Mouse (Mus musculus) heart, postnatal 4 days (tissue): ENCODE results near the gene Ppp1r14c. TPM values are rescaled to one million over a fixed set of nuclear protein-coding genes. Genes with fewer than 3 reads are reported as not detected.
"Not testable (repeated sequence)": the region's sequence is repeated elsewhere in the genome, so short reads cannot be mapped to it uniquely, and the experiment has no call there.

ENCODE experiments used
- DNase-seq: peaks from one replicate; pipeline ENCODE4 v3.0.0; 2021
- microRNA-seq, 2 experiments: library from miRNA; unstranded; fragments of <30 nt; microRNA quantifications; one replicate each; pipeline ENCODE4 v1.2.0; 2021 to 2022
- total RNA-seq, 2 experiments: library from RNA; stranded (reverse); gene quantifications; 2 replicates each; pipeline ENCODE4 v1.2.3; 2021

Gene Ppp1r14c
- total RNA-seq, 2 experiments from 2014 or later = 269 to 291 TPM

DNA sequence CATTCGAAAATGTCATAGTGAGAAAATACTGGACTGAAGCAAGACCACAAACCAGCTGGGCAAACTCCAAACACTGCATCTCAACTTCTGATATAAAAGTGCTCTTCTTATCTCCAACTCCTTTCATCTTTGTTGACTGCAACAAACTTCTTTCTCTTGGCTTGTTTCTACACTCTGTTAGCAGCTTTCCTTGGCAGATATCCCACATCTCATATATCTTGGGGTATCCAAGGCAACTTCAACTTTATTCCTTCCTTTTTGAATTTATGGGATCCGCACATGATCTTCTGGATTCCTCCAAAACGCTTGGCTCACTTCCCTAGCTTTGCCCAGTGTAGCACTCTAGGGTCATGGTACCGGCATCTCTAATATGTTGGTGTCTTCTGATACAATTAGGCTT lies 102.7 kb downstream of the Ppp1r14c start:
- DNase-seq = no peak

DNA sequence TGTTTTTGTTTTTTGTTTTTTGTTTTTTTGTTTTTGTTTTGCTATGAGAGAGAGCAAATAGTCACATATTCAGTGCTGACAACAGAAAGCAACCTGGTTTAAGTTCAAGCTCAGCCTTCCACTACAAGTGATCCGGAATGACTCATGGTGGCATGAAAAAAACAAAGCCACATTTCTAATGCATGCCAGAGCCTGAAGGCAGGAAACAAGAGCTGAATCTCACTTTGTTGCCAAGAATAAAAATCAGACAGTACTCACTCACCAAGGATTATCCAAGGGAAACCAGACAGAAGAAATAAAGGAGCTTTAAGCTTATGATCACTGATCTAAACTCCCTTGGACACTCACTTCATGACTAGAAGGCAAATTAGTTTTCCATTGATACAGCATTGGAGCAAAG lies 110.8 kb downstream of the Ppp1r14c start:
- DNase-seq = no peak

DNA sequence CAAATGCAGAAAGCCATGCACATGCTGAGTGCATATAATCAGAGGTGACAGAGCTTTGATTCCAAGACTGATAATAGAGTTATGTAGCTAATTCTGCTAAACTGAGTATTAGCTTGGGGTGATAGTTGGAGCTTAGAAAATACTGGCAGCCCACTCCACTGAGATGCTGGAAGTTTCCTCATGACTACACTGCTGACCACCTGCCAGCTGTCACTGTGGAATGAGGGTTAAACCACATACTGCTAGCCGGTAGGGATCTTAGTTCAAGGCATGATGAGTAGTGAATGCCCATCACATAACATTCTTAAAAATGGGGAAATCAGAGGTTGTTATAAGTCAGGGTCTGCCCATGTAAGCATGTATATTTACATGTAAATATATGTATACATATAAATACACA lies 113.9 kb downstream of the Ppp1r14c start:
- DNase-seq = no peak

DNA sequence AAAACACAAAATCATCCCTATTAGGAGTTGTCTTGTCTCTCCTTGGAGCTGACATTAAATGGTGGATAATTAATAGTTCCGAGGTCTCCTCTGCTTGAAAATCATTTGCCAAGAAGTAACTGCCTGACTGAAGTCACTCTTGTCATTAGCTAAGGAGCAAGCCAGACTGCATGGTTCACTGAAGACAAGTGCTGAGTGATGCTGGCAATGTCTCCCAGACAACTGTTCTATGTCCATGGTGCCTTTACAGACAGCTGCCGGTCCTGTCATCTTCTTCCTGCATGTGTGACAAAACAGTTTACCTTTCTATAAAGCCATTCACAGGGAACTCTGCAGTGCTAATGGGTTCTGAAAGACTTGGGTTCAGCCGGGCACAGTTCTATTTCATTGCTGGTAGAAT lies 124.2 kb downstream of the Ppp1r14c start:
- DNase-seq = no peak

DNA sequence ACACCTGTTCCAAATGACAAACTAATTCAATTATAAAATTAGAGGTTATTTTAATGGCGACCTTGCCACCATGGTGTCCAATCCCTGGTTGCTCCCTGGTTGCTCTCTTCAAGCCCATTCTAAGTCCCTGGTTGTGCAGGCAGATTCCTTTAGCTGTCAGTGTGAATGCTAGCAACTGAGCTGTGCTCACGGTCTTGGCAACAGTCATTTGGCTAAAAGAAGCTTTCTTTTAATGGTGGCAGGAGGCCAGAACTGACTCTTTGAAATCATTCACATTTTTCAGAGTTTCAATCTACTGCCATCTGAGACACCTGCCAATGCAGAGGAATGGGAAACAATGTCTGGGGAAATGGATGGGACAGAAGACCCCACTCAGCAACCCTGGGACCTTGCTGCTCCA lies 130.9 kb downstream of the Ppp1r14c start:
- DNase-seq = no peak

DNA sequence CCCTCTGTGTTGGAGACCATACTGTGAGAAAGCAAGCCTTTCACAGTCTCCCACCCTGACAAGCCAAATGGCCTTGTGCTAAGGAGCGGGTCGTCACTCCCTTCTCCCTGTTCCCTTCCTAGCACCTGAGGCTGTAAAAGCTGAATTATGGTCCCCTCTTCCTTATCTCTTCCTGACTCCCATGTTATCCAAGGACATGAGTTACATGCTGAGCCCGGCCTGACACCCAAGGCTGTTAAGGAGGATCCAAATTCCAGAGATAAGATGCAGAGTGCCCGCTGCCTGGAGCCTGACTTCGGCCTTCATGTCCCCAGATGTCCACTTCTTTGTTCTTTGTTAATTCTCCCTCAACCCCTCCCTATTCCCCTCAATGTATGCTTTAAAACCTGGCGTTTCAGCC lies 135.0 kb downstream of the Ppp1r14c start:
- not testable (repeated sequence) for DNase-seq

DNA sequence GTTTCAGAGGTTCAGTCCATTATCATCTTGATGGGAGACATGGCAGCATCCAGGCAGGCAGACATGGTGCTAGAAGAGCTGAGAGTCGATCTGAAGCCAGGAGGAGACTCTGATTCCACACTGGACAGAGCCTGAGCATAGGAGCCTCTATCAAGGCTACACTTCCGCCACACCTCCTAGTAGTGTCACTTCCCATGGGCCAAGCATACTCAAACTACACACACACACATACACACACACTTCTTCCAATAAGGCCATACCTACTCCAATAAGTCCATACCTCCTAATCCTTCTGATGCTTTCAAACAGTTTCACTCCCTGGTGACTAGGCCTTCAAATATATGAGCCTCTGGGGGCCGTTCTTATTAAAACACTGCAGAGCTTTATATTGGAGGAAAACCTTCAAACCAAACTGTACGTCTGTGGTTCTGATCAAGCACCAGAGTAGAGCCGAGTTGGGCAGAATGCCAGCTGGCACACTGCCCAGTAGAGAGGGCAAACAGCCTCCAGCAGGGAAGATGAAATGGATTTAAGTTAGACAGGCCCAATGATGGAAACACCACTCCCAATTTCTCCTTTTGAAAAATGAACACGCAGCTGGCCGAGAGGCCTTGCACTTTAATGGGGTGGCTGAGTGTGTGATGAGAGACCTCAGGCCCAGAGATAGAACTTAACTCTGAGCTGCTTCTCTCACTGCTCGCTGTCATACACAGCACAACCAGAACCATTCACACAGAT lies 141.8 kb downstream of the Ppp1r14c start:
- peak; percentile 87 for DNase-seq

DNA sequence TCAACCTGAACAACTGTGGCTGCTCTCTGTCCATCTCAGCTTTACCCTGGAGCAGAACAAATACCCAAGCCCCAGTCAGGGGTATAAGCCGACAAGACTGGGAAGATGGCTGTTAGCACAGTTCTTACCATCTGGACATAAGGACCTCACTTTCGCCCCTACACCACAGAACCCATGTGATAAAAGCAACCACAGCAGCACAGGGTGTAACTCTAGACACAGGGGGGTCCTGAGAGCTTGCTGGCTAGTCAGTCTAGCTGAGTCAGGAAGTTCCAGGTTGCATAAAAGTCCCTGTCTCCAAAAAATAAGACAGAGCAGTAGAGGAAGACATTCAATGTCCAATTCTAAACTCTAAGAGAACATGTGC lies 142.3 kb downstream of the Ppp1r14c start:
- no peak for DNase-seq

DNA sequence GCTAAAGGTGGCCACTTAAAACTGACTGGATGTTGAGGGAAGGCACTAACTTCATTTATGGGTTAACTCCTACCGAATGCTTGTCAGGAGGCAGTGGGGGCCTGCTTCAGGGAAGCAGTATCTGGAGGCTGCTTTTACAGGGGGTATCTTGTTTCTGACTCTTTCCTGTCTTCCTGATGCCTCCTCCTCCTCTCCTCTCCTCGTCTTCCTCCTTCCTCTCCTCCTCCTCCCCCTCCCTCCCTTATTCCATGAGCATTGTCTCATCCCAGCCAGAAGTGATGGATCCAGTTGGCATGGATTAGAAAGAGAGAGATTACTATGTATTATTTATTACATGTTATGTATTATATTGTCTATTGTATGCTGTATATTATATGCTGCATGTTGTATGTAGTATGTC lies 142.9 kb downstream of the Ppp1r14c start:
- DNase-seq = no peak

DNA sequence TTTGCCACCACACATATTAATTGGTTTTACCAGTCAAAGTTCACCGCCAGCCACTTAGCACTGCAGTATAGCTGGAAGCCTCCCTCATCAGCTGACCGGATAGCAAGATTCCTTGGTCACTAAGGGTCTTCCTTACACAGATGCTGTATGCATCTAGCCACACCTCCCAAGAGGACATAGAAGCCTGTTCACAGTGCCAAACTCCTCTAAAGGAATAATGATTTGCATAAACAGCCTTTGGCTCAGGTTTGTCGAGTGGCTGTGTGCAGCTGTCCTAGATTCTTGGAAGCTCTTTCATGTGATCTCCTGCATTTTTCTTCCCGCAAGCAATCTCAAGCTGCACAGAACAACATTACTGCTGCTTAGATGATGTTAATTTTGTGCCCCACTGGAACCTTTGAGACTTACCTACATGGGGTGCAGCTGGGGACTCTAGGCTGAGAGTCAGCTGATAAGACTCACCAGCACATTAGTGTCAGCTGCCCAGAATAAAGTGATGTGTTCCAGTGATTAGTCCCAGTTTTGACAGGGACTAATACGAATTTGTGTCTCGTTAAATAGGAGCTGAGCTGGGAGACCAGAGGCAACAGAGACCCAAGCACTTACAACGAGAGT lies 143.9 kb downstream of the Ppp1r14c start:
- no peak for DNase-seq

DNA sequence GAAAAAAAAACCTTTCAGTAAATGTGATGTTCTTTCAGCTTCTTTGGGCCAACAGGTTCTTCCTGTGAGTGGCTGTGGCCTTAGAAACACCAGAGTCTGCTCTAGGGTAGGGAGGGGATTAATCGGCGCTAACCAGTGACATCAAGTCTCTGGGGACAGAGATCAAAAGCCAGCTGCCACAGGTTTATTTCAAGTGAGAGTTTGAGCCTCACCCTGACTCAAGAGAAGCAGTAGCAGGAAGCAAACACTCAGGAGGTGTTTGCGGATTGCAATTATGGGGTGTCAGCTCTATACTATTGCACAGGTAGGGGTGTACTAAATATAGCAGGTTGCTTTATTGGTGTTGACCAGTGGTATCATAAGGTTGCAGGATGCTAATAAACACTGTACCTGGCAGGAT lies 144.6 kb downstream of the Ppp1r14c start:
- DNase-seq = no peak

DNA sequence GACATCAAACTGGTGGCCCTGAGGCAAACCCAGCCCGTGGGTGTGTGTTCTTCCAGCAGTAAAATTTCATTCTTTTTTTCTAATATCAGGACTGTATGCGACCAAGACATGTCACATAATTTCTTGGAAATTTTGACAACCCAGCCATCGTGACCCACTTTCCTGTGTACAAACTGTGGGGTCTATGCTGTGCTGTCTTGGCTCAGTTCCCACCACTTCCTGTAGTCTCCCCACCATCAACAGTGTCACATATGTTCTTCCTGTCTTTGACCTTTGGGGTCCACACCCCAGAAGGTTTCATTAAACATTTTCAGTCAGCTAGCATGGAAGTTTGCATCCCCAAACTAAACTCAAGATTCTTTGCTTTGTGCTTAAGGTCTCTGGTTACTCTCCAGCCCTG lies 145.5 kb downstream of the Ppp1r14c start:
- DNase-seq = no peak

DNA sequence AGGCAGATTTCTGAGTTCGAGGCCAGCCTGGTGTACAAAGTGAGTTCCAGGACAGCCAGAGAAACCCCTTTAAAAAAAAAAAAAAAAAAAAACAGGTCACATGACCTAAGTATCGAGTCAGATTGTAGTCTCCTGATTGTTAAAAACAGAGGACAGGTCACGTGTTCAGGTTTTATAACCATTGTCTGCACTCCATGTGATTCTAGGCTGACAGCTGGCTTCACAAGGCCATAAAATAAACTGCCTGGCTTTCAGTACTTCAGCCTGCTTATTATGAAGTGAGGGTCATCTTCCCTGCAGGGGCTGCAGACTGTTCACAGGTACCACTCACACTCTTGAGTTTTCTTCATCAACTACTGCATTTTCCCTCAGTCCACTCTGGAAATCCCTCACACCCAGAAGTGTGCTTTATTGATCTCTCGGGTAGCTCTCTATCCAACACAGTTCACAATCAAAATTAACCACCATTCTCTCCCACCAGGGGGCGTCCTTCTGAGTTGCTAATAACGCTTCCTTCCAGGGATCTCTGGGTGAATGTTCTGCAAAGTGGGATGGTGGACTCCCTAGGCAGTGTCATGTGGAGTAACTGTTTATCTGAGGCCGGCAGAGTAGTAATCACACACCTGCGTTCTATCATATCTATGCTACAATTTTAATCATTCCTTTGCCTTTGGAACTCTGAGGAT lies 146.9 kb downstream of the Ppp1r14c start:
- DNase-seq = no peak

DNA sequence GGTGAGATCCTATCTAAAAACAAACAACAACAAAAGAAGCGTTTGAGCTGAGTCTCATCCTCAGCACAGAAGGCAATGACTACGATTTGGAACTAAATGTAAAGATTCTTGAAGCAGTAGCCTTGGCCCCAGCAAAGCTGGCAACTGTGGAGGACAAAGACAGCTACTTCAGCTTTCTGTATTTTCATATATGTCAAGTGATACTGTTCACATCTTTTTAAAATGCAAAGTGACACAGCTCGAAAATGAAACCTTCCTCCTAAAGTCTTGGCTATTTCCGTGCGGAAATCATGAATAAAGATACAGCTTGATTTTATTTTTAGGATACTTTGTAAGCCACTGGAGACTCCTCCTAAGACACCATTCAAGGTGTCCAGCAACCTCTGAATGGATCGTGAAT lies 148.1 kb downstream of the Ppp1r14c start:
- no peak for DNase-seq

Small RNA genes lying within 50 kb of the gene (microRNA-seq; reads per million reads assigned to microRNA genes)
- 0 reads per million in 2 experiments for gene Gm24482

Other genes with a start within 250 kb of the Ppp1r14c start
- not detected for gene H60c, start 98.3 kb upstream of the Ppp1r14c start, total RNA-seq
- under 1 TPM; 0.29 to 0.38 TPM for gene Iyd, start 174.2 kb downstream of the Ppp1r14c start, total RNA-seq